7 mouse cellular contexts compared by ENCODE assay signal in the genomic region with DNA sequence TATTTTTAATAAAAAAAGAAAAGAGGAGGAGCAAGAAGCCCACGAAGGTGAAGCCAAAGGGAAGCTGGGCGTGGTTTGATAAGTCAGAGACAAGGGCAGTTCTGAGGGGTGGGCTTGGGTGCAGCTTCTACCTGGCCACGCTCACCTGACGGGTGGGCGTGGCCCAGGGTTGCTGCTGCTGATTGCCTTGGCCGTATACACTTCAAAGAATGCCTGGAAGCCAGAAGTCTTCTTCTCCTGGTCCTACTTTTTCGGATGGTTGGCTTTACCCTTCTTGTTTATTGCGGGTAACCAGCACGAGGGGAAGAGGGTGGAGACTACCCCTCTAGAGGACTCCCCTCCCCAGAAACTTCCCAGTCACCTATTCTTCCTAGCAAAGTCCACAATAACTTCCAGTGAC. TPM values are rescaled to one million over a fixed set of nuclear protein-coding genes. Genes with fewer than 3 reads are reported as not detected.
A peak's percentile ranks its signal among the peaks of the same experiment; 100 is the strongest.
DNase-seq lines count a peak whose midpoint lies in the region; ATAC-seq and TF ChIP-seq lines count a peak whose summit lies in the region.

No protein-coding gene starts in this region.

- no peaks in the 10 kb centered on the region for H3K27me3 ChIP-seq in lung, embryonic 14.5 days (ENCODE audit: insufficient read depth, low read length)
- H3K27me3 ChIP-seq in forebrain, embryonic 10.5 days (ENCODE audit: poor library complexity, severe bottlenecking): no peaks in the 10 kb centered on the region; the same call in 1 of the 2 replicates
- no peaks in the 10 kb centered on the region for H3K27me3 ChIP-seq in limb, embryonic 11.5 days (ENCODE audit: control insufficient read depth, insufficient read depth, low read length)

- DNase-seq in lung, embryonic 14.5 days: peak; percentile 18
- DNase-seq in lung, postnatal 25 days (ENCODE audit: low spot score): no peak
- no peak for DNase-seq in forebrain, embryonic 10.5 days (ENCODE audit: extremely low spot score, low spot score)
- no peak for DNase-seq in limb, embryonic 11.5 days (ENCODE audit: low spot score)
- no peak for DNase-seq in spleen, postnatal 4 days (ENCODE audit: low spot score in 2 of 2)
- DNase-seq in adrenal gland, adult 2 months: no peak

- peak overlapping the region; percentile 57 for H3K4me3 ChIP-seq in lung, embryonic 14.5 days (ENCODE audit: low read depth, low read length)
- H3K4me3 ChIP-seq in forebrain, embryonic 10.5 days: peak overlapping the region; percentile 64
- peak overlapping the region; percentile 51 for H3K4me3 ChIP-seq in limb, embryonic 11.5 days (ENCODE audit: low read depth, low read length)
- peak overlapping the region; percentile 62 for H3K4me3 ChIP-seq in olfactory bulb, adult 2 months (ENCODE audit: insufficient read depth, low read depth, low read length)

- peak overlapping the region; percentile 66 for H3K9ac ChIP-seq in lung, embryonic 14.5 days
- H3K9ac ChIP-seq in limb, embryonic 11.5 days (ENCODE audit: low read length): peak overlapping the region; percentile 65

- no peaks in the 10 kb centered on the region for H3K36me3 ChIP-seq in lung, embryonic 14.5 days (ENCODE audit: insufficient read depth)
- H3K36me3 ChIP-seq in forebrain, embryonic 10.5 days (replicated peaks): no peaks in the 10 kb centered on the region
- no peaks in the 10 kb centered on the region for H3K36me3 ChIP-seq in limb, embryonic 11.5 days (ENCODE audit: control insufficient read depth, insufficient read depth, low read length)

- TF ChIP-seq CTCF in lung, embryonic 14.5 days (IDR thresholded peaks at IDR 0.05; ENCODE audit: low read depth): no peak
- no peak for TF ChIP-seq CTCF in olfactory bulb, adult 2 months (IDR thresholded peaks at IDR 0.05; ENCODE audit: insufficient read depth, low read depth, low read length)

- peak overlapping the region; percentile 97 for H3K27ac ChIP-seq in lung, embryonic 14.5 days (ENCODE audit: low read depth)
- peak overlapping the region; percentile 88 for H3K27ac ChIP-seq in forebrain, embryonic 10.5 days
- H3K27ac ChIP-seq in limb, embryonic 11.5 days (replicated peaks; ENCODE audit: low read depth, low read length): peak overlapping the region; percentile 86; the same call in 1 of the 2 replicates
- peak overlapping the region; percentile 85; the same call in 1 of the 2 replicates for H3K27ac ChIP-seq in olfactory bulb, adult 2 months (ENCODE audit: insufficient read depth, low read depth, low read length)

- 10% methylated on average over 9 of the region's 9 CpGs for WGBS in lung, embryonic 14.5 days
- WGBS in forebrain, embryonic 10.5 days: 9% methylated on average over 9 of the region's 9 CpGs
- WGBS in limb, embryonic 11.5 days: 11% methylated on average over 9 of the region's 9 CpGs
- WGBS in olfactory bulb, adult 2 months: 21% methylated on average over 9 of the region's 9 CpGs

- ATAC-seq in lung, embryonic 14.5 days (ENCODE audit: insufficient read depth): peak; percentile 3; the same call in 1 of the 2 replicates
- no peak for ATAC-seq in limb, embryonic 11.5 days (ENCODE audit: insufficient number of reproducible peaks, low FRiP score, low TSS enrichment, low read depth)

- peak overlapping the region; percentile 85 for H3K4me2 ChIP-seq in lung, embryonic 14.5 days
- H3K4me2 ChIP-seq in limb, embryonic 11.5 days (ENCODE audit: low read depth, severe bottlenecking): peak overlapping the region; percentile 71

- TF ChIP-seq POLR2A in olfactory bulb, adult 2 months (IDR thresholded peaks at IDR 0.05; ENCODE audit: insufficient read depth, low read depth, low read length): no peak

- no peaks in the 10 kb centered on the region for H3K9me3 ChIP-seq in lung, embryonic 14.5 days (ENCODE audit: low read depth, low read length)
- H3K9me3 ChIP-seq in forebrain, embryonic 10.5 days: no peaks in the 10 kb centered on the region
- no peaks in the 10 kb centered on the region for H3K9me3 ChIP-seq in limb, embryonic 11.5 days (ENCODE audit: control insufficient read depth, low read length)

- H3K4me1 ChIP-seq in lung, embryonic 14.5 days (ENCODE audit: insufficient read depth): peaks cover 15% of the 10 kb centered on the region
- H3K4me1 ChIP-seq in forebrain, embryonic 10.5 days: peaks cover 21% of the 10 kb centered on the region
- H3K4me1 ChIP-seq in limb, embryonic 11.5 days (ENCODE audit: control insufficient read depth, insufficient read depth, low read length): peaks cover 7% of the 10 kb centered on the region; the same call in 1 of the 2 replicates
- H3K4me1 ChIP-seq in olfactory bulb, adult 2 months (ENCODE audit: control insufficient read depth, insufficient read depth, low read length): peaks cover 16% of the 10 kb centered on the region

RNA-seq across cellular contexts. Expression of a gene that starts 1.2 kb away (rescaled TPM):
- 306 and 314 TPM in 2 replicates for polyA plus RNA-seq in lung, embryonic 14.5 days (2014; fragmentation: Nextera tagmentation; extraction: Ambion mirVana)
- polyA plus RNA-seq in forebrain, embryonic 10.5 days (2016; fragmentation: Nextera tagmentation; extraction: Ambion mirVana): 249 TPM in 2 replicates
- 243 and 251 TPM in 2 replicates for polyA plus RNA-seq in limb, embryonic 11.5 days (2014; fragmentation: Nextera tagmentation; extraction: Ambion mirVana)
- not detected in 2 replicates for polyA plus RNA-seq in olfactory bulb, adult 2 months (2012; ENCODE audit: insufficient read depth, insufficient read length, low replicate concordance, missing spikeins)
- total RNA-seq in adrenal gland, adult 2 months (2021): 100 to 1,000 TPM; 367 to 728 TPM
- polyA plus RNA-seq in adrenal gland, adult 2 months (2012; rRNA removed): 33.7 and 44.2 TPM in 2 replicates

RNA-seq across cellular contexts. Expression of a gene that starts 1.2 kb away (rescaled TPM):
- polyA plus RNA-seq in lung, embryonic 14.5 days (2014; fragmentation: Nextera tagmentation; extraction: Ambion mirVana): 0.37 TPM in 1 of 2 replicates, not detected in the other
- polyA plus RNA-seq in forebrain, embryonic 10.5 days (2016; fragmentation: Nextera tagmentation; extraction: Ambion mirVana): 0.31 and 0.50 TPM in 2 replicates
- polyA plus RNA-seq in limb, embryonic 11.5 days (2014; fragmentation: Nextera tagmentation; extraction: Ambion mirVana): 0.31 TPM in 1 of 2 replicates, not detected in the other
- not detected in 2 replicates for polyA plus RNA-seq in olfactory bulb, adult 2 months (2012; ENCODE audit: insufficient read depth, insufficient read length, low replicate concordance, missing spikeins)
- 1 to 10 TPM in 1 of 2 experiments, under 1 TPM in 1; 0.58 to 1.5 TPM for total RNA-seq in adrenal gland, adult 2 months (2021)
- 1.7 and 4.6 TPM in 2 replicates for polyA plus RNA-seq in adrenal gland, adult 2 months (2012; rRNA removed)

RNA-seq across cellular contexts. Expression of a gene that starts 2.1 kb away (rescaled TPM):
- polyA plus RNA-seq in lung, embryonic 14.5 days (2014; fragmentation: Nextera tagmentation; extraction: Ambion mirVana): not detected in 2 replicates
- polyA plus RNA-seq in forebrain, embryonic 10.5 days (2016; fragmentation: Nextera tagmentation; extraction: Ambion mirVana): not detected in 2 replicates
- polyA plus RNA-seq in limb, embryonic 11.5 days (2014; fragmentation: Nextera tagmentation; extraction: Ambion mirVana): not detected in 2 replicates
- polyA plus RNA-seq in olfactory bulb, adult 2 months (2012; ENCODE audit: insufficient read depth, insufficient read length, low replicate concordance, missing spikeins): not detected in 2 replicates
- total RNA-seq in adrenal gland, adult 2 months (2021): not detected
- polyA plus RNA-seq in adrenal gland, adult 2 months (2012; rRNA removed): not detected in 2 replicates

RNA-seq across cellular contexts. Expression of a gene that starts 5.8 kb away (rescaled TPM):
- polyA plus RNA-seq in lung, embryonic 14.5 days (2014; fragmentation: Nextera tagmentation; extraction: Ambion mirVana): 0.58 and 1.3 TPM in 2 replicates
- not detected in 2 replicates for polyA plus RNA-seq in forebrain, embryonic 10.5 days (2016; fragmentation: Nextera tagmentation; extraction: Ambion mirVana)
- polyA plus RNA-seq in limb, embryonic 11.5 days (2014; fragmentation: Nextera tagmentation; extraction: Ambion mirVana): 0.67 TPM in 1 of 2 replicates, not detected in the other
- not detected in 2 replicates for polyA plus RNA-seq in olfactory bulb, adult 2 months (2012; ENCODE audit: insufficient read depth, insufficient read length, low replicate concordance, missing spikeins)
- 1 to 10 TPM in 1 of 2 experiments, under 1 TPM in 1; 0.61 to 1.2 TPM for total RNA-seq in adrenal gland, adult 2 months (2021)
- polyA plus RNA-seq in adrenal gland, adult 2 months (2012; rRNA removed): 2.1 and 2.6 TPM in 2 replicates

RNA-seq across cellular contexts. Expression of a gene that starts 15.2 kb away (rescaled TPM):
- polyA plus RNA-seq in lung, embryonic 14.5 days (2014; fragmentation: Nextera tagmentation; extraction: Ambion mirVana): not detected in 2 replicates
- polyA plus RNA-seq in forebrain, embryonic 10.5 days (2016; fragmentation: Nextera tagmentation; extraction: Ambion mirVana): not detected in 2 replicates
- polyA plus RNA-seq in limb, embryonic 11.5 days (2014; fragmentation: Nextera tagmentation; extraction: Ambion mirVana): not detected in 2 replicates
- polyA plus RNA-seq in olfactory bulb, adult 2 months (2012; ENCODE audit: insufficient read depth, insufficient read length, low replicate concordance, missing spikeins): not detected in 2 replicates
- not detected for total RNA-seq in adrenal gland, adult 2 months (2021)
- polyA plus RNA-seq in adrenal gland, adult 2 months (2012; rRNA removed): not detected in 2 replicates

Comparison
In these comparisons a context has a peak if more than half of its experiments do, and no peak if none do; other contexts are left out.
1. RNA of a gene that starts 1.2 kb away (polyA plus RNA-seq): 306 to 314 TPM in lung, embryonic 14.5 days, 243 to 251 TPM in limb, embryonic 11.5 days, 249 TPM in forebrain, embryonic 10.5 days and 33.7 to 44.2 TPM in adrenal gland, adult 2 months; not detected in olfactory bulb, adult 2 months; every median in the first group is over 10 times any median in the second.
2. Peak in every context shown above with its lines, with median percentiles within 50 percentile points of each other: H3K27ac ChIP-seq and H3K4me3 ChIP-seq.